Mouse (Mus musculus) left cerebral cortex, adult 8-10 months (tissue): ENCODE results near the gene Agbl5. TPM values are rescaled to one million over a fixed set of nuclear protein-coding genes. Genes with fewer than 3 reads are reported as not detected.
A peak's percentile ranks its signal among the peaks of the same experiment; 100 is the strongest.

ENCODE experiments used
- DNase-seq, 2 experiments: peaks; one replicate each; pipeline ENCODE4 v3.0.0; 2022; ENCODE audit warnings: low spot score in 2 of 2
- total RNA-seq, 4 experiments: library from RNA; stranded (reverse); gene quantifications; 2 replicates each; pipeline ENCODE4 v1.2.4; 2022

The Agbl5 gene
- total RNA-seq, 4 experiments from 2014 or later: 14.6 to 18.2 (median 17.0) TPM

- no peak for DNase-seq
Observed at GRCm38 (mm10) chr5:30919831-30920614, 31.5 kb downstream of the Agbl5 start.

- DNase-seq: no peak
Observed at GRCm38 (mm10) chr5:30920621-30921020, 32.1 kb downstream of the Agbl5 start.

- peak; percentile 75 to 84 for DNase-seq
Observed at GRCm38 (mm10) chr5:30921256-30922033, 33.0 kb downstream of the Agbl5 start, which contains the start of gene Khk. Gene Khk (plus strand): TSS chr5:30921431.

GRCm38 (mm10) chr5:30922581-30923041 is 34.1 kb downstream of the Agbl5 start:
- DNase-seq: no peak

- DNase-seq: no peak
Observed at GRCm38 (mm10) chr5:30923119-30923518, 34.6 kb downstream of the Agbl5 start.

- DNase-seq: no peak
Observed at GRCm38 (mm10) chr5:30924614-30925013, 36.1 kb downstream of the Agbl5 start.

- DNase-seq: no peak
Observed at GRCm38 (mm10) chr5:30925217-30925616, 36.7 kb downstream of the Agbl5 start.

GRCm38 (mm10) chr5:30926073-30926472 is 37.6 kb downstream of the Agbl5 start:
- no peak for DNase-seq

- no peak for DNase-seq
Observed at GRCm38 (mm10) chr5:30927945-30928529, 39.5 kb downstream of the Agbl5 start.

GRCm38 (mm10) chr5:30930121-30930520 is 41.6 kb downstream of the Agbl5 start:
- DNase-seq: peak in 1 of 2 experiments; percentile 60

- DNase-seq: no peak
Observed at GRCm38 (mm10) chr5:30930846-30931245, 42.4 kb downstream of the Agbl5 start.

GRCm38 (mm10) chr5:30931378-30931777 is 42.9 kb downstream of the Agbl5 start:
- no peak for DNase-seq

GRCm38 (mm10) chr5:30933705-30934104 is 45.2 kb downstream of the Agbl5 start:
- no peak for DNase-seq

- DNase-seq: no peak
Observed at GRCm38 (mm10) chr5:30934725-30935461, 46.4 kb downstream of the Agbl5 start.

GRCm38 (mm10) chr5:30943004-30943403 is 54.5 kb downstream of the Agbl5 start:
- DNase-seq: no peak

- DNase-seq: no peak
Observed at GRCm38 (mm10) chr5:30944344-30944743, 55.9 kb downstream of the Agbl5 start.

- DNase-seq: peak; percentile 55 to 82
Observed at GRCm38 (mm10) chr5:30944956-30945781, 56.7 kb downstream of the Agbl5 start, which contains the start of gene Cgref1. Gene Cgref1 (minus strand): TSS chr5:30945591.

GRCm38 (mm10) chr5:30948620-30949019 is 60.1 kb downstream of the Agbl5 start:
- no peak for DNase-seq

GRCm38 (mm10) chr5:30949654-30950326 is 61.3 kb downstream of the Agbl5 start:
- DNase-seq: peak; percentile 85 to 93

- no peak for DNase-seq
Observed at GRCm38 (mm10) chr5:30950451-30950850, 62.0 kb downstream of the Agbl5 start.
